Mouse (Mus musculus) kidney, adult 8-10 months (tissue): Measurements from ENCODE around the gene Ddx58.

Source experiments
- DNase-seq, 2 experiments: peaks; one replicate each; pipeline ENCODE4 v3.0.0; 2022

Ddx58 gene

GRCm38 (mm10) chr4:40233062-40233664 lies 6.5 kb downstream of the Ddx58 start:
- DNase-seq, result no peak

- no peak for DNase-seq
Measured at GRCm38 (mm10) chr4:40229723-40230122, 9.9 kb downstream of the Ddx58 start.

GRCm38 (mm10) chr4:40227886-40228285 lies 11.7 kb downstream of the Ddx58 start:
- no peak for DNase-seq

DNA sequence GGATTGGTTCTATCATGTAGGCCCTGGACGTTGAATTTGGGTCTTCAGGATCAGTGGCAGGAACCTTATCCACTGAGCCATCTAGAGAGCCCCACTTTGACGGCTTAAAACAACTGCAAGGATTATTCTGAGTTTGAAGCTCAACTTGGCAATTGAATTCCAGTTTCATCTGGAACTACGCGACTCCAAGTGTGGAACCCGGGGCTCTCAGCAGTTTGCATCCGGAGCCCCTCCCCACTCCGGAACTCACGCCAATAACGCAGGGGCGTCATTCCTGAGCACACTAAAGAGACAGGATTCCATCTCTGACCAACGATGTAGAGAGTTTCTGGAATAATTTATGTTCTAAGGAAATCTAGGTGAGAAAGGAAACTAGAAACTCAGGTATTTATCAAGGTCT lies 12.5 kb downstream of the Ddx58 start:
- no peak for DNase-seq

DNA sequence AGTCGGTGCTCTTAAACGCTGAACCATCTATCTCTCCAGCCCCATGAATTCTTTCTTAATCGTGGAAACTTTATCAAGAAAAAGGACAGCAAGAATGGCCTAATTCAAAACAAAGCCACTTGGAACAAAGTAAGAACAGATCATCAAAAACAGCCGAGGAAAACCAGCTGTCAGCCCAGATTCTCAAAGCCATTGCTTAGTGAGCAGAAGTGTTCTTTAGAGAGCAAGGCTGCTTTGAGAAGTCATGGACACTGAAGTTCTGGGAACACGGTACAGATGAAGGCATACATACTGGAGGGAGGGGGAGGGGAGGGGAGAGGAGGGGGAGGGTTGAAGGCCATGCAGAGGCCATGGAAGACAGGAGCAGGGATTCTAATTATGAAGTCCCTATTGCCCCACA lies 13.5 kb downstream of the Ddx58 start:
- no peak for DNase-seq

DNA sequence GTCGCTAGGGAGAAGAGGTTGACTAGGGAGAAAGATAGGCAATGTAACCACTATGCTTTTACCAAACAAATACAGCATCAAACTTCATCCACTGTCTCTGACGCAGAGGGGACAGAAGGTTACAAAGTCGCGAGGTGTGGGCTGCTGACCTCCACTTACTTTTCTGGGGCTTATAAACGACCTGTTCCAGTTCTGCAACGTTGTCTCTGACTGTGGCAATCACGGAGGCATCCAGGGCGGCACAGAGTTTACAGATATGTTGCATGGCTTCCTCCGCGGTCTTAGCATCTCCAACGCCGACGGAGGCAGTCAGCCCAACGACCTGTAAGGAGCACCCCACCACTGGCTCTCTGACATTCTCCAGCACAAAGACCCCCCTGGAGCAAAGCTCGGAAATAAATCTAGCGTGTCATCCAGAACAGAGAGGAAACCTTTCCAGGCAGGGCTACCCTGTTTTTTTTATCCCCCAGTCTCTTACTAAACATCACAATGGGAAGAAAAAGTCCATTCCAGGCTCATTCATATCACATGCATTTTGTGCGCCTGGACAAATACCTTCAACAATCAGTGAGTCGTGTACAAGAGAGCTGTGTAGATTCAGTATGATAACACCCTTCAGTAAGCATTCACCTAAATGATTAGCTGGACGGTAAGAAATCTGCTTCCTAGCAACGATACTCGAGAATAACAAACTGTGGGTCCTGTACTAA lies 17.6 kb downstream of the Ddx58 start:
- no peak for DNase-seq

DNA sequence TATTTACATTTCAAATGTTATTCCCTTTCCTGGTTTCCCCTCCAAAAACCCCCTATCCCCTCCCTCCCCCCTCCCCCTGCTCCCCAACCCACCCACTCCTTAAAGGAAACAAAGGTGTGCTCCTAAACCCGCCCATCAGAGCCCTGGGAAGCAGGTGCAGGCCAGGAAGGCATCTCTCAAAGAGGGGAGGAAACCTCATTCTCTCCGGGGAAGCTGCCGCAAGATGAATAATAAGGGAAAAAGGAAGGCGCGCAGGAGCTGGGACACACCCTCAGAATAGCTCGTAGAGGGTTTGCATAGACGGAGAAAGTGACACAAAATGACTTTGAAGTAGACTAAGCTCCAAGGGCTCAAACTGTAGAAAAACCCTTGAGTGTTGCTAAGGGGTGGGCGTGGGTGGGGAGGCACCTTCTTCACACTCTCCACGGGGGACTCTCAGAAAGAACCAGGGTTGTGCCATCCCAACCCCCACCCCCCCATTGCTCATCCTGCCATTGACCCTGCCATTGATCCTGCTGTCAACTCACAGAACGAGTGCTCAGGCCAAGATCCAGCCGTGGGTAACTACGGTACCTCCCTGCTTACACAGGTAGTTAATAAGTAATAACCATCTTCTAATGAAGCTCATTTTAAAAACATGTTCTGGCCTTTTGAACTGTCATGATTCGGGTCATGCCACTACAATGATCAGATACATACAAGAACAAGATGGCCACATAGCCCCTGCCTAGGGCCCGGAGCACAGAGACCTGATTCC lies 18.4 kb downstream of the Ddx58 start:
- DNase-seq, result peak in 1 of 2 experiments; percentile 21

- no peak for DNase-seq
Measured at GRCm38 (mm10) chr4:40220437-40220836, 19.2 kb downstream of the Ddx58 start.

DNA sequence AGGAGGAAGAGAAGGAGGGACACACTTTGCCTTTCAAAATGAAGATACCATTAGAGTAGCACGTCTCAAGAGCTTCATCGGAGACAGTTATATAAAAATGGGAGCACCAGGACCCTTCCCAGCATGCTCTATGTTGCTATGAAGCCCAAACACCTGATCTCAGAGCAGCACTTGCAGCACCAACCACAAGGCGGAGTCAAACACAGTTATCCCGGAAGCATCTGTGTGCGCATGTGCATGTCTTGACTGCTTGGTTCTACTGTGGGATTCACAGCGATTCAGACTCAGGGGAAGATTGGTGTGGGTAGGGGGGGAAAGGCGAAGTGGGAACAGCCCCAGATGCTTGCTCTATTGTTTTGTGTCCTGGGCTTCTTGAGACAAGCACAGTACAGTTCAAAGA lies 21.2 kb downstream of the Ddx58 start:
- peak in 1 of 2 experiments; percentile 40 for DNase-seq

GRCm38 (mm10) chr4:40217910-40218309 lies 21.7 kb downstream of the Ddx58 start:
- no peak for DNase-seq

DNA sequence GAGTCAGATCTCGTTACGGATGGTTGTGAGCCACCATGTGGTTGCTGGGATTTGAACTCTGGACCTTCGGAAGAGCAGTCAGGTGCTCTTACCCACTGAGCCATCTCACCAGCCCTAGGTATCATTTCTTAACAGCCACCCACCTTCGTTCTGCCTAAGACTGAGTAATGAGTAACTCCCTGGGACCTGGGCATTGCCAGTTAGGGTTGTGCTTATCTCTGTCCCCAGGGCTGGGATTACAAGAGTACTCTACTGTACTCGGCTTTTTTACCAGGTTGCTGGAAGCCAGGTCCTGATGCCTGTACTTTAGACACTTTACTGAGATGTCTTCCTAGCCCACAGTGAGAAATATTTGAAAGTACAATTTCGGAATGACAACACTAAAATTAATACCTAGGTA lies 27.5 kb downstream of the Ddx58 start:
- no peak for DNase-seq

- no peak for DNase-seq
Measured at GRCm38 (mm10) chr4:40207701-40208100, 31.9 kb downstream of the Ddx58 start.

- DNase-seq, result no peak
Measured at GRCm38 (mm10) chr4:40205231-40205903, 34.3 kb downstream of the Ddx58 start.

- no peak for DNase-seq
Measured at GRCm38 (mm10) chr4:40204374-40204773, 35.3 kb downstream of the Ddx58 start.

DNA sequence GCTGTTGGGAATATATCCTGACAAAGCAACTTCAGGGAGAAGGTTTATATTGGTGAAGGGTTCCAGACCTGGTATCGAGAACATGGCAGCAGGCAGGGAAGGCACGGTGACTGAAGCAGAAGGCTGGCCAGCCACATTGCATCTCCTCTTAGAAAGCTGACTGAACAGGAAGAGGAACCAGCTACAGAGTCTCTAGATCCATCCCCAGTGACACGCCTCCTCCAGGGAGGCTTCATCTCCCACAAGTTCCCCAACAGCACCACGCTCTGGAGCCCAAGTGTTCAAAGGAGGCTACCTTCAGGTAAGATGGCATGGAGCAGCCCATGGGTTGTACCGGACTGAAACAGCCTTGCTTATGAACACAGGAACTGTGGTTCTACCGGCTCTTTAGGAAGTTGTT lies 37.4 kb downstream of the Ddx58 start:
- no peak for DNase-seq

- DNase-seq, result no peak
Measured at GRCm38 (mm10) chr4:40195336-40195735, 44.3 kb downstream of the Ddx58 start.

GRCm38 (mm10) chr4:40193461-40193860 lies 46.2 kb downstream of the Ddx58 start:
- DNase-seq, result peak in 1 of 2 experiments; percentile 57

GRCm38 (mm10) chr4:40192246-40192645 lies 47.4 kb downstream of the Ddx58 start:
- DNase-seq, result peak in 1 of 2 experiments; percentile 49

DNA sequence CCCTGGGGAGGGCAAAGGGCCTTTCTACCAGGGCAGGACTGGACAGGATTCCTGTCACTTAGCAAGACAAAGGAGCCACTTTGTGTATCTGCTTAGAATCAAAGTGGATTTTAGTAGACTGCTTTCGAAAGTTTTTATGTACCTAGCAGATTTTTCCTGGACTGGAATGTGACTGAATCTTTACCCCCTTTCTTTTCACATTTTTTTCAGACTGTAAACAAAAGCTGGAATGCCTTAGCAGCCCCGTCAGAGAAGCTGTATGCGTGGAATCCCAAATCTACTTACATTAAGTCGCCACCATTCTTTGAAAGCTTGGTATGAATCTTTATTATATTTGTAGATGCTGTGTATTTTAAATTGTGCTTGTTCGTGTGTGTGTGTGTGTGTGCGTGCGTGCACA lies 51.7 kb downstream of the Ddx58 start:
- no peak for DNase-seq

DNA sequence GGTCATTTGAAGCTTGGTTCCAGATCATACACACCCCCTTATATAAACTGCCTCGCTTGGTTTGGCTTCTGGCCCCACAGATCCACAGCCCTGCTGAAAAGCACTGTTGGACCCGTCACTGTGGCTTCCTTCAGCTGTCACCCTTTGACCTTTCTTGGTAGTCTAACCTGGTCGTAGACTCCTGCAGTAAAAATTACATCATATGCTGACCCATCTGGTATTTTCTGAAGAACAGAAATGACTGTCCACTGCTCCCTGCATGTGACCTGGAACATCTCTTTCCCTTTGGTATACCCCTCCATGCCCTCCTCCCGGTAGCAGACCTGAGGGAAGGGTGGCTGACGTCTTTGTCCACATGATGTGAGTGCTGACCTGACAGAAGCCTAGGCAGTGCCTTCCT lies 55.2 kb downstream of the Ddx58 start:
- peak in 1 of 2 experiments; percentile 47 for DNase-seq

GRCm38 (mm10) chr4:40183781-40184180 lies 55.8 kb downstream of the Ddx58 start:
- DNase-seq, result peak in 1 of 2 experiments; percentile 42

- peak; percentile 63 to 80 for DNase-seq
Measured at GRCm38 (mm10) chr4:40182651-40183320, 56.8 kb downstream of the Ddx58 start.

GRCm38 (mm10) chr4:40181681-40182080 lies 57.9 kb downstream of the Ddx58 start:
- DNase-seq, result peak; percentile 93 to 96
